Mouse (Mus musculus) stomach, embryonic 15.5 days (tissue): ENCODE data around the gene Tmem63c. TPM values are rescaled to one million over a fixed set of nuclear protein-coding genes. Genes with fewer than 3 reads are reported as not detected.

Source experiments
- ATAC-seq: fragments of 200-750 bp; cut with Nextera tagmentation; 2 replicates; pipeline ENCODE4 v1.8.0; 2017; ENCODE audit warnings: low read depth, moderate number of reproducible peaks, moderate TSS enrichment; ENCODE audit not compliant: insufficient read depth, low FRiP score
- H3K27ac ChIP-seq: fragments of 300-500 bp; sonication (generic); 2 replicates; pipeline ENCODE4 v1.5.1; 2015; ENCODE audit warnings: mild to moderate bottlenecking, inconsistent platforms
- H3K27me3 ChIP-seq: fragments of 300-500 bp; sonication (generic); replicated peaks from 2 replicates; pipeline ENCODE4 v1.6.1; 2015; ENCODE audit warnings: inconsistent platforms
- H3K36me3 ChIP-seq: fragments of 300-500 bp; sonication (generic); 2 replicates; pipeline ENCODE4 v1.6.1; 2015; ENCODE audit warnings: inconsistent platforms
- H3K4me1 ChIP-seq: fragments of 300-500 bp; sonication (generic); 2 replicates; pipeline ENCODE4 v1.6.1; 2015; ENCODE audit warnings: inconsistent platforms
- H3K4me2 ChIP-seq: fragments of 300-500 bp; sonication (generic); 2 replicates; pipeline ENCODE4 v1.6.1; 2015; ENCODE audit warnings: mild to moderate bottlenecking, inconsistent platforms
- H3K4me3 ChIP-seq: fragments of 300-500 bp; sonication (generic); replicated peaks from 2 replicates; pipeline ENCODE4 v1.5.1; 2015; ENCODE audit warnings: inconsistent platforms
- H3K9ac ChIP-seq: fragments of 300-500 bp; sonication (generic); 2 replicates; pipeline ENCODE4 v1.6.1; 2015; ENCODE audit warnings: inconsistent platforms
- H3K9me3 ChIP-seq: fragments of 300-500 bp; sonication (generic); 2 replicates; pipeline ENCODE4 v1.6.1; 2016; ENCODE audit warnings: inconsistent platforms
- WGBS: fragments of 180-500 bp; shearing (Covaris S2); methylation state at CpG from one replicate; pipeline ENCODE4 v1.1.7; 2015; 5-methylcytosine and 5-hydroxymethylcytosine counted together
- microRNA-seq: library from miRNA; unstranded; fragments of <30 nt; microRNA quantifications from one replicate; pipeline ENCODE4, GENCODE M21; 2016
- polyA plus RNA-seq: library from polyadenylated mRNA; unstranded; fragments of >200 nt; fragmentation: Nextera tagmentation; extraction: Ambion mirVana; gene quantifications from 2 replicates; pipeline ENCODE4 v1.2.1, GENCODE M21; 2015

Gene Tmem63c
- polyA plus RNA-seq, 1 experiment from 2014 or later, result 0.76 TPM

GRCm38 (mm10) chr12:87138768-87139167 is 117.6 kb downstream of the Tmem63c start:
- Histone ChIP-seq H3K4me1 (no peaks in the 10 kb centered on the region), H3K4me3 (no peak overlapping the region), H3K9ac (no peak overlapping the region), H3K9me3 (no peaks in the 10 kb centered on the region), H3K27ac (no peak overlapping the region), H3K27me3 (no peaks in the 10 kb centered on the region), H3K36me3 (no peaks in the 10 kb centered on the region), H3K4me2 (no peak overlapping the region)
- WGBS, result 64% methylated on average over 2 of the region's 2 CpGs
- no peak for ATAC-seq

Small RNA genes lying within 50 kb of the gene (microRNA-seq; reads per million reads assigned to microRNA genes)
- gene Gm25847, result not detected

Other genes with a start within 250 kb of the Tmem63c start
- gene Irf2bpl, start 136.5 kb upstream of the Tmem63c start, polyA plus RNA-seq, result 28.4 and 29.3 TPM in 2 replicates
- 15.4 and 15.7 TPM in 2 replicates for gene Cipc, start 74.3 kb upstream of the Tmem63c start, polyA plus RNA-seq
- 0.42 and 0.53 TPM in 2 replicates for gene Zdhhc22, start 30.9 kb upstream of the Tmem63c start, polyA plus RNA-seq
- 2.4 and 2.6 TPM in 2 replicates for gene Ngb, start 81.2 kb downstream of the Tmem63c start, polyA plus RNA-seq
- 37.5 and 38.0 TPM in 2 replicates for gene Gstz1, start 125.8 kb downstream of the Tmem63c start, polyA plus RNA-seq
- gene Pomt2, start 126.6 kb downstream of the Tmem63c start, polyA plus RNA-seq, result 12.3 and 16.7 TPM in 2 replicates
- gene Samd15, start 178.4 kb downstream of the Tmem63c start, polyA plus RNA-seq, result 1.7 and 2.5 TPM in 2 replicates
- gene Tmed8, start 179.1 kb downstream of the Tmem63c start, polyA plus RNA-seq, result 2.1 and 2.2 TPM in 2 replicates
- 0.37 and 0.59 TPM in 2 replicates for gene Noxred1, start 217.4 kb downstream of the Tmem63c start, polyA plus RNA-seq
- gene Vipas39, start 244.9 kb downstream of the Tmem63c start, polyA plus RNA-seq, result 35.6 TPM in 2 replicates
- gene Ahsa1, start 245.1 kb downstream of the Tmem63c start, polyA plus RNA-seq, result 206 and 228 TPM in 2 replicates